Mouse (Mus musculus) frontal cortex, postnatal 10 days (tissue): Measurements from ENCODE around the gene Pknox2.

ENCODE experiments used
- DNase-seq, 2 experiments: peaks; one replicate each; pipeline ENCODE4 v3.0.0; 2022; ENCODE audit warnings: low spot score in 2 of 2, mixed read lengths in 1 of 2

Pknox2 gene

DNA sequence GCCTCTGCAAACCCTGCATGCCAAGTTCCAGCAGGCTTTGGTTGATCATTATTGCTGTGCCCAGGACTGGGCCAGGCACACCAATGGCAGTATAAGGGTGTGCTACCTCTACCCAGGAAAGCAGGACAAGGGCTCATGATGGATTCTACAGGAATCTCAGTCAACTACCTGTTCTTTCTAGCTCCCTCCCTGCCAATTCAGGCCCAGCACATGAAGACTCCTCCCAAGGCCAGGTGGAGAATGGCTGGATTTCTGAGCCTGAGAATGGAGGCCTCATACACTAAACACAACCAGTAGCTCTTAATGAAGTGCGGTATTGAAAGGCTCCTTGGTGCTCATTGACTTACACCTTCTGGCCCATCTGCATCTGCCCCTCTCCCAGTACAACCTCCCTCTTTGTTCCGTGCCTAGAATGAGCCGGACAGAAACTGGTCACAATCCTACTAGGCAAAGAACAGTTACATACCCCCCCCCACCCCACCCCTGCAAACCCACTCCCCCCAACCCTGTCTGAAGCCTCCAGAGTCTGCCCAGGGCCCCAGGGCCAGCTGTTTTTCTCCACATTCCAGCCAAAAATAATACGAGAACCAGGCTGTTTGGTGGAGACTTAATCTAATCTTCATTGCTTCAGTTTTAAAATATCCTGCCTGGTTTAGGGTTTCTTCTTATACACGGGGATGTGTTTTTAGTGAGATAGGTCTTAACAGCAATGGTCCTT, 6.6 kb downstream of the Pknox2 start:
- no peak for DNase-seq

DNA sequence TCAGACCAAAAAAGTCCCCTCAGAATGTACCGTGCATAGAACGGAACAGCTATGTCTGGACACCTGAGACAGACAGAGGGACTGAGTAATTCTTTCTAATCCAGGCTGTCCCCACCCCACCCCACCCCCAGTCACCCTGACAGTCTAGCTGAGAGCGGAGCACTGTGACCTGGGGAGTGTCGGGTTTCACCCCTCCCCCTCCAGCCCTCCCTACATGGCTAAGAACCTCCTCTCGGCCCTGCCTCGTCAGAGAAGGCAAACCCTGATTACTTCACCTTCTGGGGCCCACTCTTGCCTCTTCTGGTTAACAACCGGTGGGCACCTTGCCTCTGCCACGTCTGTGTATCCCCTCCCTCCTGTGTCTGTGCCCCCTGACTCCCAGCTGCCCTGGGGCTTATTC, 7.7 kb downstream of the Pknox2 start:
- no peak for DNase-seq

DNA sequence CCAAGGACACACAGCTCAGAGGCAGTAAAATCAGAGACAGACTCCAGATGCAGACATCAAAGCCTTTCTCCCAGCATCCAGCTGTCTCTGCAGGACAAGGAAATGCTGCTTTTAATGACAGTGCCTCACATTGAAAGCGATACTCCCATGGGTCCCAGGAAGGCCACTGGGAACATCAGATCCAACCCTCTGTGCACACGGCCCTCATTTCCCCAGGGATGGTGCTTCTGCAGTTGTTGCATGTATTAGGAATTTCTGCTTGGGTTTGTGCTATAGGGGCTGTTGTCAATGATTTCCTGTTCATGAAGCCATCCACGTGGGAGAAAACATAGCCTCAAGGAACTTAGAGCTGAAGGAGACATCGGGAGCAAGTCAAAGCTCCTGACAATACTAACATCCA, 8.3 kb downstream of the Pknox2 start:
- DNase-seq, result no peak

DNA sequence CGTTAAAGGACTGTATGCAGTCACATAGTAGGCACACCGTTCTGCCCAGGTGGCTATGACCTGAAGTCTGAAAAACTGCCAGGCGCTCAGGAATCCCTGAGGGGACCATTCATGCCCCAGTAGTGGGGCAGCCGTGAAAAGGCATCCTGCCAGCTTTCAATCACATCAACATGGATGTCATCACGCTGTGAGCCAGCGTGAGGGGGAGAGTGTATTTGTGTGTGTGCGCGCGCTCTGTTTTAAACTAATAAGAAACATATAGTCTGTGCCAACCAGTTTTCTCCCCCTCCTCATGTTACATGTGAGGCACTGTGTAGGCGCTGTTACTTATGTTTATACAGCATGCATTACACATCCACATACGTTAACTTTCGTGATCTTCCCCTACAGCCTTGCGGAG, 10.9 kb downstream of the Pknox2 start:
- no peak for DNase-seq

DNA sequence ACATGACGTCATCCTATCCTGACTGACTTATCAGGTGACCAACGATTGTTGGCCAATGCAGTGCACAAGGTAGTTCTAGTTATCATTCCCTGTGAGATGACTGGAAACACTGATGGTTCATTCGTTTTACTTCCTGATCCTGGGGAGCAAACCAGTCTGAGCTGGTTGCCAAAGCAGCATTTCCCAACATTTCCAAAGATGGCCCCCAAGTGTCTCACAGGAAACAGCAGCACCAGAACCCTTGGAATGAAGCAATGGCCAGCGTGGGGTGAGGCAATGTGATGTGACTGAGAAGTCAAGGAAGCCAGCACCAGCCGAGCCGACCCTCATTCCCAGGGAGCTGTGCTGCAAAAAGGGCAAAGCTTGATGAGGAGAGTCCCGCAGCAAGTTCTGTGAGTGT, 13.7 kb downstream of the Pknox2 start:
- no peak for DNase-seq

DNA sequence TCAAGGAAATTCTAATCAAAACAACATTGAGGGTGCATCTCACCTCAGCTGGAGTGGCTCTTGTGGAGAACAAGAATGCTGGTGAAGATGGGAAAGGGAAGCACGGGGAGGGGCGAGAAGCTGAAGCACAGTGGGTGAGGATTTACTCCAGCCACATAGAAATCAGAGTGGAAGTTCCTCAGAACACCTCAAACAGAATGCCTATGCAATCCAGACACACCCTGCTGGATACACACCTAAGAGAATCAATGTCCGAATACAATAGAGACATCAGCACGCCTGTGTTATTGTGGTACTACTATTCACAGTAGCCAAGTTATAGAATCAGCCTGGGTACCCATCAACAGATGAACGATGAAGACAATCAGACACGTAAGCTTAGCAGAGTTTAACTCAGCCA, 18.2 kb downstream of the Pknox2 start:
- DNase-seq, result no peak

DNA sequence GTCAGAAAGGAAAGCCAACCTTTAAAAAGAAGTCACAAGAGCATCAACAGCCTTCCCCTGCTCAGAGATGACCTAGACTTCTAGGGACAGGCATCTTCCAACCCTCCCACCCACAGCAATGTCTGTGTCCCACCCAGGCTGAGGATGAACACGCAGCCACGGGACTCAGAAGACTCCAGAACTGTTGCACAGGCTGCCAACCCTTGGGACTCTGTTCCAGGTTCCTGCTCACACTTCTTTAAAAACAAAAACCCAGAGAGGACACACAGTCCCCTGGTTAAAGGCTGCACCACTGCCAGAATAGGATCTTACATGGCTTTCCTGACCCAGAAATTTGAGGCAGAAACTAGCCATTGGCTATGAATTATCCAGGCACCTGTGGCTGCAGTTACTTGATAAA, 21.0 kb downstream of the Pknox2 start:
- DNase-seq, result no peak

DNA sequence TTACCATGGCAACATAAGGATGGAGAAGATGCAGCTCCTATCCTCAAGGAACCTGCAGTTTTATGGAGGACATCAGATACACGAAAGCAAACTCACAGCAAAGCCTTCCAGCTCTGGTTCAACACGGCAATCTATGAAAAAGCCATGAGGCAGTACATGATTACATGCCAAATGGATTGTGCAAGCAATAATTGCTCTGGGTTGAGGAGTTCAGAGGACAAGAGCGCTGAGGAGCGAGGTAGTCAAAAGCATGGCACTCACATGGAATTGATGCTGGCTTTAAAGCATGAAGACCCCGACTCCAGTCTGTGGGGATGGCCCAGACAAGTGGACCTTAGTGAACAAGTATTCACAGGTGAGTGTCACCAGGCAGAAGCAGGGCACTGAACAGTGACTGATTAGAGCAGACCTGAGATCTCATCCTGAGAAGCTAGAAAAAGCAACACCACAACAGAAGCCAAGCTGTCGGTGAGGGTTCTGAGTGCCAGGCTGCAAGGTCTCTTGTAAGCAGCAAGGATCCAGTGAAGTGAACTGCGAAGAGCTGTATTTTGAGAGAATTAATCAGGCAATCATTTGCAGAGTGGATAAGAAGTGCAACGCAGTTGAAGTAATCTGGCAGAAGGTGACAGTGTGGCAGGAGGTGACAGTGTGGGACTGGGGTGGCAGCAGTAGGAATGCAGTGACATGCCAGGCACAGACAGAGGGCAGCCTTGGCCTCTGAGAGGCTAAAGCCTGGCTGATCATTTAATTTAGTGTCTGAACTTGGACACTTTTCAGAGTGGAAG, 22.3 kb downstream of the Pknox2 start:
- no peak for DNase-seq

DNA sequence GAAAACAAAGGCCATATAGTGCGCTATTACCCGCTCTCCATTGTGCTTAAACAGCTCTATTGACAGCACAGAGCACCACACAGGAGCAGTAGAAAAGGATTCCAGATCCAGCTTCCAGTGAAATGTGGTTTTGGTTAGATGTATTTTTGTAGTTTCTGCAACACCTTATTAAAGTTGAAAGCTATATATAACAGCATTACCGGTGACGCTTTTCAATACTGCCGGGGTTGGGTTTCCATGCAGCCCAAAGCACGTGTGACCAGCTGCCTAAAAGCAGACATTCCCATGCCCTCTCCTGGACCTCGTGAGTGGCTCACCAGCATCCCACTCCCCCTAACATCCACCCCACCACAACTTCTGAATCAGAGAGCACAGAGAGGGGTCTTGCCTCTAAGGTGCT, 23.8 kb downstream of the Pknox2 start:
- DNase-seq, result no peak

DNA sequence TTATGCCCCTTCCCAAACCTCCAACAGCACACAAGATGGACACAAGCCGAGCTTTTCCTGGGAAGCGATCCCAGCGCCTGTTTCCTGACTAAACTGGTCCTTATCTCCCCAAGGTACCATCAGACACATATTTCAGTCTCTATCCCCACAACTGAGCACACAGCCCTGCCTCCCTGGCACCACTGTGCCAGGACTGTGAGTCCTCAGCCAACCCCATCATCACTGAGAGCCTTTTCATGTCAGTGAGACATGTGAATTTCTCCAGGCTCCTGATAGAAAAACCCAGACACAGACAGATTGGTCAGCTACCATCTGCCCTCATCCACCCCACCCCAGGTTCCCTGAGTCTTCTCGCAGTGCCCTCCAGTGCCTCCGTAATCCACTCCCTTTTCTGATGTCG, 24.2 kb downstream of the Pknox2 start:
- DNase-seq, result no peak

DNA sequence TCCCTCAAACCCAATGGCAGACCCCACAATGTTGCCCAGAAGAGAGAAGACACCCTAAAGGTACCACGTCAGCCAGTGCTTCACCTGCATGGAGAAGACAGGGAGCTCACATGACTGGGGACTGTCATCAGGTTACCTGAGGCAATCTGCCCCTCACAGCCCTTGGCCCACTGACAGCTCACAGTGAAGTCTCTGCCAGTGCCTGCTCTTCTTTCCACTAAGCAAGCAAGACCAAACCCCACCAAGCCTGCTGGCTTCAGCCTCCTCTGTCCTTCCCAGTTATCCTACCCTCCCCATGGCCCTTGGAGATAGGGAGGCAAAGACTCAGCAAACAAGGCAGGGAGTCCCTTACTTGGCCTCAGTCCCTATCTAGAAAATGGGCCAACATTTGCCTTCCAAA, 24.8 kb downstream of the Pknox2 start:
- DNase-seq, result no peak

DNA sequence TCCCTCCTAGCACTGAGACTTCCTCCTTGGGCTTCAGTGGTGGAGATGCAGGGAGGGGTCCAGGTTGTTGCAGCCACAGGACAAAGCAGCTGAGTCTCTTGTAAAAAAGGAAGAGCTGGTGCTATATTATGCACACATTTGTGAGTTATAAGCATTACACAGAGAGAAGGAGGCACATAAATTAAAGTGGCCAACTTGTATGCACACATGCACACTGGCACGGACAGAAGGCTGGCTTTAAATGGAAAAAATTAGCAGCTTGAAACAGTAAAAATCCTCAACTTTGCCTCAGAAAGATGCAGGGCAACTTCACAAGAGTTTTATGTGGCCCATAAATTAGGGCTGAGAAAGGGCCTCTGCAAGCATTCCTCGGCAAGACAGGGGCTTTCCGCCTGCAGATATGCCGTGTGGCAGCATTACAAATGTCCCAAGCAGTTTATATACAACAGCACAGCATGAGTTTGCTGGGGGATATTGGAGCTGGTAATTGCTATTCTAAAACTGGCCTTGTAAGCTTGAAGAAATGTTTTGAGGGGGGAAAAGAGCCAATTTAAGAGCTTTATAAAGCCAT, 25.4 kb downstream of the Pknox2 start:
- DNase-seq, result no peak

DNA sequence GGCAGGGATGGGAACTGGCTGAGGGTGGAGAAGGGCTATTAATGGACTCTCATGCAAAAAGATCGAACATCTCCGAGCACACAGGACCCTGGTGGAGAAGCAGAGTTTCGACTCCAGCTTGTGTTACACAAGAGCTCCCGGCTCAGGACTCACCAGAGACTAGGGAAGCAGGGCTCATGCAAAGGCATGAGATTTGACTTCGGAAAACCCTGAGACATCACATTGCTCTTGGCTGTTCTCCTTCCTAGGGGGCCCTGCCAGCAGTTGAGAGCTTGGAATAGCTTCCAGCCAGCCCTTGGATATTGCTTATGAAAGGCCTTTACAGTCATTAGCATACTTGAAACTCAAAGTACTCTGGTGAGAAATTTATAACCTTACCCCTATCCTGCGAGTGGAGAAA, 26.4 kb downstream of the Pknox2 start:
- no peak for DNase-seq

DNA sequence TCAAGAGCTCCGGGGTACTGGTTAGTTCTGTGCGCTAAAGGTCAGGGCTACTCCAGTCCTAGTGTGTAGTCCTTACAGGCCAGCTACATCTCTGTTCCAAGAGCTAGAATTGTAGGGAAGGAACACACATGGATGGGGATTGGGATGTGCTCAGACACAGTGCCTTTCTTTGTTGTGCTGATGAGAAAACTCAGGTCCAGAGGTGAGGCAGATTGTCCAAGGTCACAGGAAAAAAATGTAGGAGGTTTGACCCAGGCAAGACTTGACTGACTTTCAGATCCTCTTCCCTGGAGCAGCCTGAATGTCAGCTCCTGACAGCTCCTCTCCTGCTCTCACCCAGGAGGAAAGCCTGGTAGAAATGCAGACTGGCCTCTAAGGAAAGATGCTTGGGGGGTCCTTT, 29.7 kb downstream of the Pknox2 start:
- no peak for DNase-seq

DNA sequence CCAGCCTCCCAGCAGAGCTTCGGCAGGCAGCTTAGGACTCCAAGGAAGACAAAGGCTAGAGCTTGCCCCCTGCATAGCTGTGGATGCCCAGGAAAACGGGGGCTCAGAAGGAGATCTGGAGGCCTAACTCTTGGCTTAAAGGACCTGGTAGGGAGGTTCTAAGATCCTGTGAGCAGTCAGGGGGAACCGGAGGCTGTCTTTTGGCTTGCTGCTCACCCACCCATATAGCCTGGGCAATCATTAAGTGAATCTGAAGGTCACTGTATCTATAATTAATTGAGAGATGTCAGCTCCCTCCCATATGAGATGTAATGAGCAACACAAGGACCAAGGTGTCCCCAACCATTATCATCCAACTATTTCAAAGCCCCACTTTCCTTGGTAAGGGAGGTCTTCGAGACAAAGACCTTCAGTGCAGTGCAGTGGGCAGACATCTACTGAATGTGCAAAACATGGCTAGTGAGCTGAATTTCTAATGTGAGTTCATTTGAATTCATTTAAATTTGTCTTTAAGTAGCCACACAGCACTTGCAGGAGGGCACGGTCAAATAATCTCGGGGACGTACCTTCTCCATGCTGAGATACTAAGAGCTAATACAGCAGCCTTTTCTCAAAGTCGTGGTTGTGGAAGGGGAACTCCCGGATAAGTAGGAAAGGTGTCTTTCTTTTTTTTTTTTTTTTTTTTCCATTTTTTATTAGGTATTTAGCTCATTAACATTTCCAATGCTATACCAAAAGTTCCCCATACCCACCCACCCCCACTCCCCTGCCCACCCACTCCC, 30.4 kb downstream of the Pknox2 start:
- DNase-seq, result no peak

DNA sequence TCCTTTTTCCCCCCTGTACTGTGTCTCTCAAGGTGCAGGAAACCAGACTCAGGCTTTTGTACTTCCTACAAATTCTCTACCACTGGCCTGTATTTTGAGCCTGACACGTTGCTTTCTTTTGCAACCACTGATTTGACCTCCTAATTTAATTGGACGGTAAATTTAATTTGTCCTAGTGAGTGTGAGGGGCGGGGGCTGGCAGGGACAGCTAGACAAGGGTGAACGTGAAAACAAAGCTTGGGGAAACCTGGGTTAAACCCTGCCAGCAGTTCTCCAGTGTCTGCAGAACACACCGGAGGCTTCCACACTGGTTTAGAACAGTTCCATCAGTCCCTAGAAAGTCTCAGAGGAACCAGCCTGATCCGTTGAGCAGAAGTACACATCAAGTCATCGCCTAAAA, 31.4 kb downstream of the Pknox2 start:
- DNase-seq, result no peak

DNA sequence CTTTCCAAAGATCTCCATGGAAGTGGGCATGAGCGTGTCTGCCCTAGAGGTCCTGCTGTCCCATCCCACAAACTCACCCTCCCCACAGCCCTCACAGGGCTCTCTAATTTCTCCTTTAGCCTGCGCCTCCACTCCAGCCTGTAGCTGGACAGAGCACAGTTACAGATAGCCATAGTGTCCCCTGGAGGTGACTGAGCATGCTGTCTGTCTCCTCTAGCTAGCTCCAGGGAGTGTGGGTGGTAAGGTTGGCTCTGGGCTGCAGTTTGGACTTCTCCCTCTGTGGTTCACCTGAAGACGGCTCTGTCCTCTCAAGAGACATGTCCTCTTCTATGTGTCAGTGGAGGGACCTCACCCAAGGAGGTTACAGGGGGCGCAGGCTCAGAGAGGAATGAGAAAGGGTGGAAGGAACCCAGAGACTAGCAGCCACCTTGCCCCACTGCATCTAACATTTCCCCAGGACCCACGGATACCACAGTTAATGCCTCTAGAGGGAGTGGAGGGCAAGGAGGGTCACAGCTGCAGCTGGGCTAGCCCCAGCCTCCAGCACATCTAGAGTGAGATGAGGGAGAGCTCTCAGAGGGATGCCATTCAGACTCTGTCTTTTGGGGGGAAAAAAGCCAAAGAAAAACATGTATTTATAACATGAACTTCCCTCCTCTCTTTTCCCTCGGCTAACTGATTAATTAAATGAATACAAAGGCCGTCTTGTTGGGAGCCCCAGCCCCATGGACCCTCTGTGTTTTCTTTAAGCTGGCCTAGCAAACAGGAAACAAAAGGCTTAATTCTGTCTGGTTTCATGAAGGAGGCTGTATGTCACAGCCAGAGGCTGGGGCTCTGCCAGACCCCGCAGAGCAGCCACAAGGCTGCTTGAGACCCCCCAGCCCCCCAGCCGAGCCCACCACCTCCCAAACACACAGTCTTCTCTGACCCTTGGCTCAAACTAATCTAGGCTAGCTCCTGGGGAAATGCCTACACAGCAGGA, 32.6 kb downstream of the Pknox2 start:
- DNase-seq, result no peak

DNA sequence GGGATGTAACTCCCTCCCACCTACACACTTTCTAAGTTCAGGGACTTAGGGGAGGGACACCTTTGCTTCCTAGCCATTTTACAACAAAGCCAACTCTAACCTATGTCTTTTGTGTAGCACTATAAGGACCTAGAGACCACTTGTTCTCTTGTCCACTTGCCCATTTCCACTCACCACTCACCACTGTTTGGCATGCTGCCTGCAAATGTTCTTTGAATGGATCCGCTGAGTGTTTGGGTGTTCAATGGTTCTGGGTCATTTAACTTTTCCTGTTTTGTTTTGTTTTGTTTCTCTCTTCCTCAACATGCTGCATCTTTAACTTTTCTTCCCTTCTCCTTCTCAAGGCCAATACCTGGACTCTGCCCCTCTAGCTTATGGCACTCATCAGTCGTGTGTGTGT, 39.7 kb downstream of the Pknox2 start:
- DNase-seq, result no peak

DNA sequence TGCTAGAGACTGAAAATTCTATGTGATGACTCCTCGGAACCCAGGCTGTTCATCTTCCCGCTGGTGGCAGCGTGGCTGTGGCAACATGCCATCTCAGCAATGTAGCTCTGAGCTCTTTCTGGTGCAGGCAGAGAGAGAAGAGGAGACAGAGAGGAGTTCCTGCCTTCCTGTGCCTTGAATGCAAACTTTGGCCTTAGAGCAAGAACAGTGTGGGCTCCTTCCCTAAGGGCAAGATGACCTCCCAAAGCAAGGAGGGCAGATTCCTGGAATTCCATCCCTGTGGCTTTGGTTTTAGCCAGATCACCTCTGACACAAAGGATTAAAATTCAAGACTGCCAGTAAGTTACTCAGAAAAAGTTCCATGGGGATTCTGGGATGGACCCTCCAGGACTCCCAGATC, 40.4 kb downstream of the Pknox2 start:
- no peak for DNase-seq

DNA sequence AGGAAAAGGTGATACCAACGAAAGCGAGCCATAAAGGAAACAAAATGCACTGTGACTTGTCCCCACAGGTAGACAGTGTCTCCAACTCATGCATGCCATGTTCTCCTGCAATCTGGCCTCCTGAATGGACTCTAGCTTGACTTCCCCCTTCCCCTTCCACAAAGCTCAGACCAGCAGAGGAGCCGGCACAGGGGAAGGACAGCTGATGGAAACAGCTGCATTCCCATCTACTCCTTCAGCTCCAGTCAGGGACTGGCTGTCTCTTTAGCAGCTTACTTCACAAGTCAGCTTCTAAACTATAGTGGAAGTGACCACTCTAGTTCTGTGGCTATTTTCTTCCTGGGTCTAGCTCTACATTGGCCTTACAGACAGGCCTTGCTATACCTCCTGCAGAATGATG, 43.0 kb downstream of the Pknox2 start:
- DNase-seq, result no peak

DNA sequence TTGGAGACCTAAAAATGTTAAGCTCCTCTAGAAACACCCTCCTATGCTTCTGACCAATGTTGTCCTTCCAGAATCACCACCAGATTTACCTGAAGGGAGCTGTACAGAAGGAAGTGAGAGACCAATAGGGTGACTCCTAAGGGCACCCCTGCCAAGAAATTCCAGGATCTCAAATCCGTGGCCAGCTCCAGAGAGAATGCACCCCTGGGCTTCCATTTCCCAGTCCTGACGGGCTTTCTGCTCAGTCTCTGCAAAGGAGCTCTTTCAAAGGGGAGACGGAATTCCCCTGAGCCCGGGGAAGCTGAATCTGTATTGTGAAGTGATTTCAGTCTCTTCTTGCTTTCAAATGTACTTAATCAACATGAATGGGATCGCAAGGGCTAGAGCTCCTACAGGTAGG, 43.4 kb downstream of the Pknox2 start:
- DNase-seq, result no peak
